Mouse (Mus musculus) B cell, adult 2 months (primary cell): ENCODE measurements around the gene Efna3.

ENCODE experiments used
- DNase-seq, 2 experiments: peaks; one replicate each; pipeline ENCODE4 v3.0.0; 2022

The Efna3 gene

GRCm38 (mm10) chr3:89282291-89282643 lies 40.5 kb downstream of the Efna3 start:
- DNase-seq, result no peak

- DNase-seq, result peak; percentile 91 to 92
These were observed 41.0 kb downstream of the Efna3 start for GRCm38 (mm10) chr3:89281579-89282290.

GRCm38 (mm10) chr3:89280606-89281511 lies 41.9 kb downstream of the Efna3 start, which contains the start of gene Efna1:
TSS of gene Efna1 (minus strand) at chr3:89281142.
- DNase-seq, result peak; percentile 28 to 36

DNA sequence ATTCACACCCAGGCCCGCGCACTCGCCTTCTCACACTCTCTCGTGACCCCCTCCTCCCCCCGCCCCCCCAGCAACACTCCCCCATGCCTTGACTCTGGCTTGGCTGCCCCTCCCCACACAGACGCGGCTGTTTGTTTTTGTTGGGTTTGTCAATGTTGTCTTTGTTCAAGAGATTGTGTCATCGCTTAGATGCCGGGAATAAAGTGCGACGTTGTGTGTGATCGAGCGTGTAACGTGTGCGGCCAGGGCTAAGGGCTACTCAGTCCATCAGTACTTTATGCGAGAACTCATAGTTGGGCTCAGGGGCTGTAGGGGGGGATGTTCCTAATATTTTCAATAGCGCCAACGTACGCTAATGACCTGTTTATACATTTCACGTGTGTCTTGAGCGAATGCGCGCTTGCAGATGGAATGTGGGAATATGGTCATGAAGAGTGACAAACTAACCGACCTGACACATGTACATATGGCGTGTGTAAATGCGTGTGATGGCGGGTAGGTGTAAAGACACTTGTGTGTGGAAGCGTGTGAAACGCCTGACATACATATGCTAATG lies 42.6 kb downstream of the Efna3 start:
- peak; percentile 22 to 35 for DNase-seq

DNA sequence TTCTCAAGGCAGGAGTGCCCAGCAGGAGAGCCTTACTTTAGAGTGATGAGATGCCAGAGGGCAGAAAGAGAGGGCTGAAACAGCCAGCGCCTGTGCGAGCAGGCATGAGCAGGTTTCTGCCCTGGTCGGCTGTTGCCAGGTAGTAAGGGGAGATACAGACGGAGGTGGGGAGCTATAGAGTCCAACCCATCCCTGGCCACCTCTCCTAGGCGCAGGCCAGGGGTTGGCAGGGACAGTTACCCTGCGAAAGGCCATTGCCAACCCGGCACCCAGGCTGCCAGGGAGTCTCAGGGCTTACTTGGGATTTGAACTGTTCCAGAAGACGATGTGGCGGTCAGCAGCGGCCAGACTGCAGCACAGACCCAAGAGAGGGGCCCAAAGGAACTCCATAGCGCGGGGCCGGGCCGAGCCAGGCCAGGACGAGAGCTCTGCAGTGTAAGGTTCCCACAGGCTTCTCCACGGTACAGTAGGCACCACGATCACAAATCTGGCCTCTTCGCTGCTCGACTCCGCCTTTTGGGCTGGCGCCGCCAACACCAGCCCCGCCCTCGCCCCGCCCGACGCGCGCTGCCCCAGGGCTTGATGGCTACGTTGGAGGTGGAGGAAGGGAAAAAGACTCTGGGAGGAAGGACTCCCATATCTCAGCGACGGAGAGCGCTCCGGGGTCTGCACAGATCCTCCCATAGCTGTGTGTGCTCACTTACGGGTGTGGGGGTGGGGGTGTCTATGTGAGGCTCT lies 43.4 kb downstream of the Efna3 start:
- peak; percentile 67 to 68 for DNase-seq

- no peak for DNase-seq
These were observed 44.1 kb downstream of the Efna3 start for GRCm38 (mm10) chr3:89278643-89279042.

- DNase-seq, result no peak
These were observed 44.7 kb downstream of the Efna3 start for GRCm38 (mm10) chr3:89278107-89278506.

DNA sequence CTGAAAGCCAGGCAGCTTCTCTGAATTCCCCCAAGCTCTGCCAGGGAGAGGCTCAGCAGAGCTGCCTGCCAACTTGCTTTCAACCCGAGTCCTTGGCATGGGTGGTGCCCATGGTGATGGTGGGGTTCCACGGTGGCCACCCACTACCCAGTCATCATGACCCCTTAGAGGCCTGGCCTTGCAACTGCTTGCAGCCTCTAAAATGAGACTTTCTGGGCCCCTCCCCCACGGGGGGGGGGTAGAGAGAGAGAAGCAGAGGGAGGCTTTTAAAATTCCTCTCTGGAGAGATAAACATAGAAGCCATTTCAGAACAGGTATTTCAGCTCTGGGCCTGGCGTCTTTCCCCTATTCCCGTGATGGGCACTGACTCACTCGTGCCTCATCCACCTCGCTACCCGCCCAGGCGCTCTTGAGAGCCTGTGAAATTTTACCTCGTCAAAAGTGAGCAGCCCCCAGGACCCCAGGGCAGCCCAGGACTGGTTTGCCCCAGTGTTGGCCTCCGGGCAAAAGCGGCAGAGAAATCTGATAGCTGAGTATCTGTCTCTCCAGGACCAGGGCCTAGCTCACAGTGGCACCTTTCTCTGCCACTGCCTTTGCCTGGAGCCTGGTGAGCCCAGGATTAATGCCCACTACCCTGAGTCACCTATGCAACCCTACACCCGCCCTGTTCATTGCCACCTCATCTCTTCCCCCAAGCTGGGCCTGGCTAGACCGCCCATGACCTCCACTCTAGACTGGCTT lies 45.3 kb downstream of the Efna3 start:
- no peak for DNase-seq

- no peak for DNase-seq
These were observed 46.7 kb downstream of the Efna3 start for GRCm38 (mm10) chr3:89276061-89276460.

DNA sequence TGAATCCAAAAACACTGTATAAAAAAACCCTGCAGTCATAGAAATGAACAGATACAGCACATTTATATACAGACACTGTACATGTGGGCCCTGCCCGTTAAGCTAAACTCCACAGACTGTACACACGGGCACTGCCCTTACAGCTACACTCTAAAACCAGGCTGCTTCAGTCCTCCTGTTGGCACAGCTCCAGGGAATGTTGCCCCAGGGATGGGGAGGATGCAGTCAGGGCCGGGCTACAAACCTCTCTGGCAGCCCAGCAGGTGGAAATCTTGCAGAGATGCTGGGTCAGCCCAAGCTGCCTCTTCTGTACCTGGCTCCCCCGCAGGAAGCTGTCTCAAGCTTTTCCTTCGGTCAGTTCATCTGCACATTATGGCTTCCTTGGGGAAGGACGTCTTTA lies 51.0 kb downstream of the Efna3 start:
- DNase-seq, result no peak

GRCm38 (mm10) chr3:89270891-89271290 lies 51.9 kb downstream of the Efna3 start:
- DNase-seq, result peak in 1 of 2 experiments; percentile 12

- DNase-seq, result peak; percentile 73 to 74
These were observed 52.6 kb downstream of the Efna3 start, which contains the start of gene Slc50a1 for GRCm38 (mm10) chr3:89270051-89270755. TSS of gene Slc50a1 (minus strand) at chr3:89270570.

- no peak for DNase-seq
These were observed 53.8 kb downstream of the Efna3 start for GRCm38 (mm10) chr3:89268916-89269315.

GRCm38 (mm10) chr3:89266439-89266893 lies 56.3 kb downstream of the Efna3 start:
- DNase-seq, result peak; percentile 76 to 78
